Mouse (Mus musculus) small intestine, adult 2 months (tissue): ENCODE results near the gene Fam71b. TPM values are rescaled to one million over a fixed set of nuclear protein-coding genes. Genes with fewer than 3 reads are reported as not detected.

Experiments
- H3K27ac ChIP-seq: fragments of 200-500 bp; 2 replicates; pipeline ENCODE4 v1.5.1; 2012; ENCODE audit warnings: low read depth, low read length, control low read depth, inconsistent platforms; ENCODE audit not compliant: insufficient read depth
- H3K27me3 ChIP-seq: fragments of 200-500 bp; 2 replicates; pipeline ENCODE4 v1.6.1; 2012; ENCODE audit warnings: mild to moderate bottlenecking, moderate library complexity, low read length, inconsistent platforms; ENCODE audit not compliant: control insufficient read depth, insufficient read depth
- H3K36me3 ChIP-seq: fragments of 200-500 bp; 2 replicates; pipeline ENCODE4 v1.6.1; 2012; ENCODE audit warnings: mild to moderate bottlenecking, low read length, control low read depth, inconsistent platforms; ENCODE audit not compliant: control insufficient read depth, insufficient read depth
- H3K4me1 ChIP-seq: fragments of 200-500 bp; 2 replicates; pipeline ENCODE4 v1.6.1; 2012; ENCODE audit warnings: low read length, inconsistent platforms, mixed read lengths; ENCODE audit not compliant: control insufficient read depth, insufficient read depth, insufficient read length
- H3K4me3 ChIP-seq: fragments of 200-500 bp; 2 replicates; pipeline ENCODE4 v1.5.1; 2012; ENCODE audit warnings: low read depth, mild to moderate bottlenecking, control low read depth, inconsistent platforms, low read length, moderate library complexity
- CTCF ChIP-seq: fragments of 200-500 bp; IDR thresholded peaks from 2 replicates; pipeline ENCODE4 v1.5.1; 2012; ENCODE audit warnings: low read depth, mild to moderate bottlenecking, control low read depth, inconsistent platforms, low read length, moderate library complexity, mixed read lengths; ENCODE audit not compliant: insufficient replicate concordance, insufficient read length; ENCODE audit errors: extremely low read depth
- POLR2A ChIP-seq: fragments of 200-500 bp; IDR thresholded peaks from 2 replicates; pipeline ENCODE4 v1.6.1; 2012; ENCODE audit warnings: low read depth, mild to moderate bottlenecking, control low read depth, inconsistent platforms, low read length, moderate library complexity
- WGBS: fragments of 180-500 bp; shearing (Covaris S2); methylation state at CpG from one replicate; pipeline ENCODE4 v1.1.7; 2018; 5-methylcytosine and 5-hydroxymethylcytosine counted together
- polyA plus RNA-seq: library from polyadenylated mRNA; depleted of rRNA; stranded (reverse); fragments of >200 nt; gene quantifications from 2 replicates; pipeline ENCODE4 v1.2.3, GENCODE M21; 2012

The Fam71b gene
- polyA plus RNA-seq, 1 experiment: 0.38 TPM

DNA sequence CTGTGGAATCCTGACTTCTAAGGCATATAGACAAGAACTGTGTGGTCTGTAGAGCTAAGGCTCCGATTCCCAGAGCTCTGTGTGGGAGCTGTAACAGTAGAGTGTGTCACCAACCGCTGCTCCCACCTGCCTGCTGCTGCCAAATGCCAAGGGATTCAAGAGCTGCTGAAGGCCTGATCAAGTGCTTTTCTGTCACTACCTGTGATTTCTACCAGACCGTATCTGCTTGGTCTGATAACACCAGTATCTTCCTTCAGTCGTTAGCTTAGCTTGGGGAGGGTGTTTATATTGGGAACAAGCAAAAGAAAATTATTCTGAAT is 461 bp downstream of the Fam71b start:
- no peak overlapping the region for H3K27ac ChIP-seq
- WGBS: 75% methylated on average over 4 of the region's 4 CpGs

DNA sequence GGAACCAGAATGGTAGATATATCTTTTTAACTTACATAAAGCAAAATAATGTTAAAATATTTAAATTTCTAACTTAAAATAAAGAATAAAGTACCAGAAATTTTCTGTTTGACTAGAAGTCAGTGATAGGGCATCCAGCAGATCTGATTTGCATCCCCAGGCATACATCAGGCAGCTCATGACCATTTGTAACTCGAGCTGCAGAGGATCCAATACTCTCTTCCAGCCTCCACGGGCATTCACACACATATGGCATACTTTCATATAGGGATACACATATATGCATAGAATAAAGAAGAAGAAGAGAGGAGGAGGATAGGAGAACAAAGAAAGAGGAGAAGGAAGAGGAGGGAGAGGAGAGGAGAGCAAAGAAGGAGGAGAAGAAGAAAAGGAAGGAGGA is 1.5 kb downstream of the Fam71b start:
- 57% methylated on average over 2 of the region's 2 CpGs for WGBS
- H3K36me3 ChIP-seq: no peaks in the 10 kb centered on the region
- H3K4me3 ChIP-seq: no peak overlapping the region
- TF ChIP-seq POLR2A (no peak), CTCF (no peak)
- H3K4me1 ChIP-seq: 0 out of 2 replicates have a peak, but pooled peaks cover 3% of the 10 kb centered on the region
- no peak overlapping the region for H3K27ac ChIP-seq
- no peaks in the 10 kb centered on the region for H3K27me3 ChIP-seq

More for the DNA sequence above, 461 bp downstream of the Fam71b start:
- H3K4me3 ChIP-seq: no peak overlapping the region
- no peaks in the 10 kb centered on the region for H3K36me3 ChIP-seq
- H3K4me1 ChIP-seq: 0 out of 2 replicates have a peak, but pooled peaks cover 3% of the 10 kb centered on the region
- no peak for TF ChIP-seq CTCF
- TF ChIP-seq POLR2A: no peak
- H3K27me3 ChIP-seq: no peaks in the 10 kb centered on the region

DNA sequence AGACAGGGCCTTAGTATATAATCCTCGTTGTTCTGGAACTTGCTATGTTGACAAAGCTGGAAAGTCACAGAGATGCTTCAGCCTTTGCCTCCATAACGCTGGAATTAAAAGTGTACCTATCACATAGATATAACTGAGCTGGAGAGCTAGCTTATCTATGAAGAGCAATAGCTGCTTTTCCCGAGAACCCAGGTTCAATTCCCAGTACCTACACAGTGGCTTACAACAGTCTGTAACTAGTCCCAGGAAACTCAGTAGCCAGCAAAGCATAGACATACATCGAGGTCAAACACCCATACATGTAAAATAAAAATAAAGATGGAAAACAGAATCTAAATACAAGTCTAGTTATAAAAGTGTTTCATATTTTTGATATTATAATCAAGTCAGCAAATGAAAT is 2.1 kb downstream of the Fam71b start:
- WGBS: 72% methylated on average over 4 of the region's 4 CpGs
- TF ChIP-seq CTCF: no peak
- no peak for TF ChIP-seq POLR2A
- 0 out of 2 replicates have a peak, but pooled peaks cover 3% of the 10 kb centered on the region for H3K4me1 ChIP-seq
- H3K36me3 ChIP-seq: no peaks in the 10 kb centered on the region
- H3K4me3 ChIP-seq: no peak overlapping the region
- H3K27me3 ChIP-seq: no peaks in the 10 kb centered on the region
- no peak overlapping the region for H3K27ac ChIP-seq

DNA sequence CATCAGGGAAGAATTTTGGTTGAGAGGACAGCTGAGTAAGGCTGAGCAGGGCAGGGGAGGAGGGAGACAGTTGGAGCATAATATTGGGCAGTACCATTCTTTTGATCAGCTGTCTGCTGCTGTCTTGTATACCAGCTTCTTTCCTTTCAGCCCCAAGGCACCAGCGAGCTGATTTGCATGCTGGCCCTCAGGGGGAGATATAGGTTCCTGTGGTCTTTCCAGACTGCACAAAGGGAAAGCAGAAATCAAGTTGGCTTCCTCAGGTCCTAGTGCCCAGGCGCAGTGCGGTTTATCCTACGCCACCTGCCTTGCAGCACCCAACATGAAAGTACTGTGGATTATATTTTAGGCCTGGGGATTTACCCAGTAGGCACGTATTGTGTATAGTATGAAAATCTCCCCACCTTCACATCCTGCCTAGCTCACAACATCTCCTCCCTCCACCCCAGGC is 2.6 kb downstream of the Fam71b start:
- 0 out of 2 replicates have a peak, but pooled peaks cover 3% of the 10 kb centered on the region for H3K4me1 ChIP-seq
- WGBS: 70% methylated on average over 5 of the region's 5 CpGs
- no peaks in the 10 kb centered on the region for H3K27me3 ChIP-seq
- H3K36me3 ChIP-seq: no peaks in the 10 kb centered on the region
- no peak overlapping the region for H3K27ac ChIP-seq
- no peak for TF ChIP-seq POLR2A
- no peak for TF ChIP-seq CTCF
- H3K4me3 ChIP-seq: no peak overlapping the region

DNA sequence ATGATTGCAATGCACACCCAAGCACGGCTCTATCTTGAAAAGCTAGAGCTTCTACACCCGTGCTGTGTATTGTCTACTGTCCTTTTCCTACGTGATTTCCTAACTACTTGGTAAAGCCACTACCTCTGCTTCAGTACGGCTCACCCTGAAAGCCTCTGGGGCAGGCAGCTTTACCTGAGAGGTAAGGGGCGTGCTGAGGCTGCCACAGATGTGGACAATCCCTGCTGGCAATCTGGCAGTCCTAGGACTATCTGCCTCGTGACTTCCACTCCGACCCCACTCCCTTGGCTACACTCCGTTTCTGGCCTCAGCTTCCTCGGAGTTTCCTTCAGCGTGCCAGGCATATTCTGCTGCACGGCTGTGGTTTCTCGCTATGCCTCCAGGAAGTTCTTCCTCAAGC is 5.2 kb downstream of the Fam71b start:
- TF ChIP-seq CTCF (no peak), POLR2A (no peak)
- Histone ChIP-seq H3K27ac (no peak overlapping the region), H3K4me1 (0 out of 2 replicates have a peak, but pooled peaks cover 3% of the 10 kb centered on the region), H3K27me3 (no peaks in the 10 kb centered on the region), H3K36me3 (no peaks in the 10 kb centered on the region), H3K4me3 (no peak overlapping the region)
- WGBS: 26% methylated on average over 12 of the region's 12 CpGs

DNA sequence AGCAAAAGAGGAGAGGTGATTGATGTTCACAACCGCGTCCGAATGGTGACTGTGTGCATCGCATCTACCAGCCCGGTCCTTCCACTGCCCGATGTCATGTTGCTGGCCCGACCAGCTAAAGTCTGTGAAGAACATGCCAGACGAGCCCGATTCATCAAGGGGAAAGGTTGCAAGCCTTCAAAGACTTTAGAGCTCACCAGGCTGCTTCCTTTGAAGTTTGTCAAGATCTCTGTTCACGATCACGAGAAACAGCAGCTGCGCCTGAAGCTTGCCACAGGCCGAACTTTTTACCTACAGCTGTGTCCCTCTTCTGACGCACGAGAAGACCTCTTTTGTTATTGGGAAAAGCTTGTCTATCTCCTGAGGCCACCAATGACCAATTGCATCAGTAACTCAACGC is 8.6 kb downstream of the Fam71b start:
- Histone ChIP-seq H3K4me3 (no peak overlapping the region), H3K27me3 (no peaks in the 10 kb centered on the region), H3K4me1 (no peaks in the 10 kb centered on the region), H3K27ac (no peak overlapping the region), H3K36me3 (no peaks in the 10 kb centered on the region)
- TF ChIP-seq CTCF: no peak
- TF ChIP-seq POLR2A: no peak
- WGBS: 88% methylated on average over 16 of the region's 16 CpGs

DNA sequence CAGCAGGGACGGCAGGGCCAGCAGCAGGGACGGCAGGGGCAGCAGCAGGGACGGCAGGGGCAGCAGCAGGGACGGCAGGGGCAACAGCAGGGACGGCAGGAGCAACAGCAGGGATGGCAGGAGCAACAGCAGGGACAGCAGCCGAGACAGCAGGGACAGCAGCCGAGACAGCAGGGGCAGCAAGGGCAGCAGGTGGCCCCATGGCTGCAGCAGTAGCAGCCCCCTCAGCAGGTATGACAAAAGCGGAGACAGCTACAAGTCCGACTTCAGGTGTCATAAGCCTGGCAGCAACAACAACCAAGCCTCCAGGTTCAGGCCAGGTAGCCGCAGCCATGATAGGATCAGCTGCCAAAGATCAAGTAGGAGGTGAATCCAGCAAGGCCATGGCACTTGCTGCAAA is 10.4 kb downstream of the Fam71b start:
- 64% methylated on average over 10 of the region's 10 CpGs for WGBS
- H3K4me1 ChIP-seq: no peaks in the 10 kb centered on the region
- no peaks in the 10 kb centered on the region for H3K27me3 ChIP-seq
- no peak overlapping the region for H3K27ac ChIP-seq
- no peak for TF ChIP-seq POLR2A
- no peak for TF ChIP-seq CTCF
- no peaks in the 10 kb centered on the region for H3K36me3 ChIP-seq
- no peak overlapping the region for H3K4me3 ChIP-seq
